Mouse (Mus musculus): ENCODE measurements around the gene Chd3.

GRCm38 (mm10) chr11:69401987-69402386 lies 32.8 kb upstream of the Chd3 start:
- TF ChIP-seq POLR2A (IDR thresholded peaks at IDR 0.05; ENCODE audit: borderline replicate concordance, low read depth, low read length) (no peak), CTCF (IDR thresholded peaks at IDR 0.05; ENCODE audit: low read depth, low read length) (no peak)
